Mouse (Mus musculus) CH12.LX (cell line): ENCODE data around the gene Entpd2.

ENCODE experiments used
- CTCF ChIP-seq, 2 experiments: IDR thresholded peaks in 1 of 2; conservative IDR thresholded peaks in 1 of 2; 2 replicates each; pipeline ENCODE4 v1.5.1; 2011 to 2012; ENCODE audit warnings: low read depth in 2 of 2, low read length in 2 of 2, improper control_type of control experiment in 1 of 2, inconsistent platforms in 1 of 2, mild to moderate bottlenecking in 1 of 2, moderate library complexity in 1 of 2
- GABPA ChIP-seq: IDR thresholded peaks from 2 replicates; pipeline ENCODE4 v1.6.1; 2012; ENCODE audit warnings: low read depth, low read length, improper control_type of control experiment, inconsistent platforms; ENCODE audit not compliant: insufficient replicate concordance
- HCFC1 ChIP-seq: IDR thresholded peaks from 2 replicates; pipeline ENCODE4 v1.6.1; 2012; ENCODE audit warnings: low read depth, mild to moderate bottlenecking, inconsistent platforms, low read length, improper control_type of control experiment
- MAX ChIP-seq: IDR thresholded peaks from 2 replicates; pipeline ENCODE4 v1.6.1; 2011; ENCODE audit warnings: low read length, improper control_type of control experiment
- MAZ ChIP-seq: IDR thresholded peaks from 2 replicates; pipeline ENCODE4 v1.6.1; 2012; ENCODE audit warnings: low read depth, mild to moderate bottlenecking, inconsistent platforms, low read length, improper control_type of control experiment, moderate library complexity
- POLR2AphosphoS2 ChIP-seq: IDR thresholded peaks from 2 replicates; pipeline ENCODE4 v1.6.1; 2011; ENCODE audit warnings: low read depth, low read length, improper control_type of control experiment
- RCOR1 ChIP-seq: conservative IDR thresholded peaks from 2 replicates; pipeline ENCODE4 v1.6.1; 2012; ENCODE audit warnings: low read depth, mild to moderate bottlenecking, inconsistent platforms, low read length, improper control_type of control experiment
- TBP ChIP-seq: conservative IDR thresholded peaks from 2 replicates; pipeline ENCODE4 v1.6.1; 2011; ENCODE audit warnings: low read depth, low read length, improper control_type of control experiment
- ZNF384 ChIP-seq: IDR thresholded peaks from 2 replicates; pipeline ENCODE4 v1.6.1; 2012; ENCODE audit warnings: low read depth, low read length, improper control_type of control experiment, inconsistent platforms

GRCm38 (mm10) chr2:25364761-25365090, 30.9 kb upstream of the Entpd2 start:
- TF ChIP-seq CTCF (conservative IDR thresholded peaks at IDR 0.05 in 1 of 2, IDR thresholded peaks at IDR 0.05 in 1 of 2; ENCODE audit: low read depth in 2 of 2, low read length in 2 of 2) (no peak), HCFC1 (no peak), TBP (no peak), MAX (no peak), MAZ (no peak), POLR2AphosphoS2 (no peak), ZNF384 (no peak), RCOR1 (no peak), GABPA (no peak)
